Mouse (Mus musculus): ENCODE results near the gene Gm20532. TPM values are rescaled to one million over a fixed set of nuclear protein-coding genes. Genes with fewer than 3 reads are reported as not detected.
A peak's percentile ranks its signal among the peaks of the same experiment; 100 is the strongest.

Gene Gm20532
- polyA plus RNA-seq, 1 experiment from 2014 or later = not detected

MicroRNAs encoded within 50 kb of the gene (microRNA counts, 519-probe panel; counts per million panel counts)
- microRNA mmu-miR-126-3p (4,220 counts per million, percentile 87 among the panel's probes with 10 or more counts), microRNA mmu-miR-126-5p (3,389 counts per million, percentile 69 among the panel's probes with 10 or more counts)

Small RNAs within 50 kb of the gene (microRNA-seq; reads per million reads assigned to microRNA genes)
- gene Mir126a = 0.65 reads per million
- gene Mir126b = not detected

Other genes starting within 250 kb of the Gm20532 start
- 28.3 and 32.6 TPM in 2 replicates for gene Dnlz, start 234.5 kb upstream of the Gm20532 start, polyA plus RNA-seq (2015; fragmentation: Nextera tagmentation; extraction: Ambion mirVana)
- gene Card9, start 225.7 kb upstream of the Gm20532 start, polyA plus RNA-seq (2015; fragmentation: Nextera tagmentation; extraction: Ambion mirVana) = 1.5 and 3.2 TPM in 2 replicates
- gene Snapc4, start 206.0 kb upstream of the Gm20532 start, polyA plus RNA-seq (2015; fragmentation: Nextera tagmentation; extraction: Ambion mirVana) = 30.6 and 40.5 TPM in 2 replicates
- gene Entr1, start 197.3 kb upstream of the Gm20532 start, polyA plus RNA-seq (2015; fragmentation: Nextera tagmentation; extraction: Ambion mirVana) = 151 and 163 TPM in 2 replicates
- 90.0 and 91.9 TPM in 2 replicates for gene Pmpca, start 197.3 kb upstream of the Gm20532 start, polyA plus RNA-seq (2015; fragmentation: Nextera tagmentation; extraction: Ambion mirVana)
- gene Inpp5e, start 177.4 kb upstream of the Gm20532 start, polyA plus RNA-seq (2015; fragmentation: Nextera tagmentation; extraction: Ambion mirVana) = 25.9 and 26.1 TPM in 2 replicates
- 17.5 and 21.6 TPM in 2 replicates for gene Sec16a, start 141.4 kb upstream of the Gm20532 start, polyA plus RNA-seq (2015; fragmentation: Nextera tagmentation; extraction: Ambion mirVana)
- gene Notch1, start 70.0 kb upstream of the Gm20532 start, polyA plus RNA-seq (2015; fragmentation: Nextera tagmentation; extraction: Ambion mirVana) = 16.3 and 18.2 TPM in 2 replicates
- gene Egfl7, start 6.6 kb upstream of the Gm20532 start, polyA plus RNA-seq (2015; fragmentation: Nextera tagmentation; extraction: Ambion mirVana) = 70.7 and 75.3 TPM in 2 replicates
- gene Agpat2, start 17.8 kb downstream of the Gm20532 start, polyA plus RNA-seq (2015; fragmentation: Nextera tagmentation; extraction: Ambion mirVana) = 6.1 and 6.6 TPM in 2 replicates
- 138 and 152 TPM in 2 replicates for gene Fam69b, start 41.8 kb downstream of the Gm20532 start, polyA plus RNA-seq (2015; fragmentation: Nextera tagmentation; extraction: Ambion mirVana)
- not detected in 2 replicates for gene Lcn4, start 84.6 kb downstream of the Gm20532 start, polyA plus RNA-seq (2015; fragmentation: Nextera tagmentation; extraction: Ambion mirVana)